Mouse (Mus musculus) left cerebral cortex, postnatal 36 days (tissue): ENCODE measurements around the gene Cobll1. TPM values are rescaled to one million over a fixed set of nuclear protein-coding genes. Genes with fewer than 3 reads are reported as not detected.

ENCODE experiments used
- DNase-seq, 2 experiments: peaks; one replicate each; pipeline ENCODE4 v3.0.0; 2021 to 2022; ENCODE audit warnings: low spot score in 2 of 2, mixed read lengths in 1 of 2
- intact Hi-C: fragments of 180-260 bp; cut with DNase I; formaldehyde crosslinking; loops from one replicate; pipeline ENCODE4 v1.15.1; 2025
- total RNA-seq, 2 experiments: library from RNA; stranded (reverse); gene quantifications; 2 replicates each; pipeline ENCODE4 v1.2.3; 2021

The Cobll1 gene
- total RNA-seq, 2 experiments from 2014 or later: 6.3 to 8.1 TPM

DNA sequence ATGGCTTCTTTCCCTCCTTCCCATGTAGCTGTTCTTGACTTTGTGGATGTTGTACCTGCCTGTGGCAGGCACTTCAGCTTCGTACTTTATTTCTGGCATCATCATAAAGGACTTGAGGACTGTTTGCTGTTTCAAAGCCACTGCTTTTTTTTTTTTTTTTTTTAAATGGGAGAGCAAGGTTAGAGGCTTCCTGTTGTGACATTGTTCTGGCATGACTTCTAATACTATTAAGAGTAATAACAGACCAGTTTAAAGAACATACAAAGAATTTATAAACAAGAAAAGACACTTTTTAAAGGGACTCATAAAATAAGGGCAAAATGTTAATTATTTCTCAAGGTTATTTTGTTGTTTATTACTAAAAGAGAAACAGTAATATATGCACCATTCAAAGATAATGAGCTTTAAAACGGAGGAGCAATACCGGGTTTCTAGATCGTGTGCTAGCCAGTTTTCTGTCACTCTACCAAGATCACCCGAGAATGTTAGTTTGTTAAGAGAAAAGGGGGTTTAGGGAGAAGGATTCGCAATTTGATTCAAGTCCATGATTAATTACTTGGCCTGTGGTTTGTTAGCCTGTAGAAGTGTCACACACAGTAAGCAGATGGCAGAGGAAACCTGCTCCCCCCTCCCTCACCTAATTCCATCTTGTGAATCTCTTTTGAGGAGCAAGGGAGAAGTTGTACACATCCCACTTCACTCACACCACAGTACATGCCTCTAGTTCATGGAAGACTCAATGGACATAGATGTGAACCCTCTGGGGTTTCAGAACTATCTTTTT lies 190.8 kb downstream of the Cobll1 start:
- no peak for DNase-seq
- intact Hi-C loops: no loop called here

Other genes starting within 250 kb of the Cobll1 start
- gene Grb14, start 214.4 kb downstream of the Cobll1 start, total RNA-seq: 10 to 100 TPM; 24.3 to 27.4 TPM
- 1 to 10 TPM; 1.7 to 2.1 TPM for gene Slc38a11, start 124.6 kb upstream of the Cobll1 start, total RNA-seq